Mouse (Mus musculus): ENCODE measurements around the gene Olfr521. TPM values are rescaled to one million over a fixed set of nuclear protein-coding genes. Genes with fewer than 3 reads are reported as not detected.
"Not testable (repeated sequence)": the region's sequence is repeated elsewhere in the genome, so short reads cannot be mapped to it uniquely, and the experiment has no call there.

Gene Olfr521
- total and polyA plus RNA-seq, 2 experiments from 2014 or later: not detected

- Histone ChIP-seq H3K9me3 (ENCODE audit: low read length) (no peaks in the 10 kb centered on the region), H3K36me3 (ENCODE audit: insufficient read depth, low read length) (no peaks in the 10 kb centered on the region), H3K27ac (no peak overlapping the region), H3K27me3 (ENCODE audit: insufficient read depth, low read length) (no peaks in the 10 kb centered on the region), H3K9ac (replicated peaks; ENCODE audit: low read length) (no peak overlapping the region), H3K4me3 (ENCODE audit: low read length) (no peak overlapping the region), H3K4me2 (ENCODE audit: low read depth, low read length) (no peak overlapping the region), H3K4me1 (ENCODE audit: insufficient read depth, low read length) (no peaks in the 10 kb centered on the region)
- TF ChIP-seq CTCF (IDR thresholded peaks at IDR 0.05; ENCODE audit: low read depth): no peak
- DNase-seq (ENCODE audit: low spot score): no peak
- no peak for ATAC-seq
- WGBS: 77% methylated on average over 1 of the region's 1 CpGs
Measured at GRCm38 (mm10) chr7:99805340-99805739, 42.0 kb downstream of the Olfr521 start.

GRCm38 (mm10) chr7:99807043-99807442 is 43.7 kb downstream of the Olfr521 start:
- not testable (repeated sequence) for H3K27me3 ChIP-seq (ENCODE audit: insufficient read depth, low read length); H3K4me2 ChIP-seq (ENCODE audit: low read depth, low read length); DNase-seq (ENCODE audit: low spot score); ATAC-seq; H3K36me3 ChIP-seq (ENCODE audit: insufficient read depth, low read length); H3K4me1 ChIP-seq (ENCODE audit: insufficient read depth, low read length); H3K9me3 ChIP-seq (ENCODE audit: low read length); H3K9ac ChIP-seq (replicated peaks; ENCODE audit: low read length); H3K27ac ChIP-seq; H3K4me3 ChIP-seq (ENCODE audit: low read length)
- 88% methylated on average over 7 of the region's 7 CpGs for WGBS

GRCm38 (mm10) chr7:99810814-99811213 is 47.5 kb downstream of the Olfr521 start:
- H3K9ac ChIP-seq (replicated peaks; ENCODE audit: low read length): no peak overlapping the region
- no peak for TF ChIP-seq CTCF (IDR thresholded peaks at IDR 0.05; ENCODE audit: low read depth)

GRCm38 (mm10) chr7:99811661-99812060 is 48.4 kb downstream of the Olfr521 start:
- no peak for TF ChIP-seq CTCF (IDR thresholded peaks at IDR 0.05; ENCODE audit: low read depth)
- no peaks in the 10 kb centered on the region for H3K27me3 ChIP-seq (ENCODE audit: insufficient read depth, low read length)
- H3K4me1 ChIP-seq (ENCODE audit: insufficient read depth, low read length): no peaks in the 10 kb centered on the region
- ATAC-seq (no peak), DNase-seq (ENCODE audit: low spot score) (no peak)
- H3K4me2 ChIP-seq (ENCODE audit: low read depth, low read length): no peak overlapping the region
- H3K9me3 ChIP-seq (ENCODE audit: low read length): no peaks in the 10 kb centered on the region
- H3K9ac ChIP-seq (replicated peaks; ENCODE audit: low read length): no peak overlapping the region
- H3K27ac ChIP-seq: no peak overlapping the region
- H3K36me3 ChIP-seq (ENCODE audit: insufficient read depth, low read length): no peaks in the 10 kb centered on the region
- WGBS: 93% methylated on average over 4 of the region's 4 CpGs
- no peak overlapping the region for H3K4me3 ChIP-seq (ENCODE audit: low read length)

More at GRCm38 (mm10) chr7:99810814-99811213, 47.5 kb downstream of the Olfr521 start:
- 91% methylated on average over 2 of the region's 2 CpGs for WGBS
- no peaks in the 10 kb centered on the region for H3K27me3 ChIP-seq (ENCODE audit: insufficient read depth, low read length)
- no peak overlapping the region for H3K27ac ChIP-seq
- ATAC-seq: no peak
- no peaks in the 10 kb centered on the region for H3K4me1 ChIP-seq (ENCODE audit: insufficient read depth, low read length)
- no peaks in the 10 kb centered on the region for H3K9me3 ChIP-seq (ENCODE audit: low read length)
- DNase-seq (ENCODE audit: low spot score): no peak
- H3K4me3 ChIP-seq (ENCODE audit: low read length): no peak overlapping the region
- no peak overlapping the region for H3K4me2 ChIP-seq (ENCODE audit: low read depth, low read length)
- no peaks in the 10 kb centered on the region for H3K36me3 ChIP-seq (ENCODE audit: insufficient read depth, low read length)

- Histone ChIP-seq H3K27me3 (ENCODE audit: insufficient read depth, low read length) (no peaks in the 10 kb centered on the region), H3K4me2 (ENCODE audit: low read depth, low read length) (no peak overlapping the region), H3K4me3 (ENCODE audit: low read length) (no peak overlapping the region), H3K9ac (replicated peaks; ENCODE audit: low read length) (no peak overlapping the region), H3K9me3 (ENCODE audit: low read length) (no peaks in the 10 kb centered on the region), H3K36me3 (ENCODE audit: insufficient read depth, low read length) (no peaks in the 10 kb centered on the region), H3K27ac (no peak overlapping the region), H3K4me1 (ENCODE audit: insufficient read depth, low read length) (no peaks in the 10 kb centered on the region)
- DNase-seq (ENCODE audit: low spot score) (no peak), ATAC-seq (no peak)
- 94% methylated on average over 11 of the region's 11 CpGs for WGBS
- peak; percentile 43 for TF ChIP-seq CTCF (IDR thresholded peaks at IDR 0.05; ENCODE audit: low read depth)
Measured at GRCm38 (mm10) chr7:99813394-99813793, 50.1 kb downstream of the Olfr521 start.

- H3K4me3 ChIP-seq (ENCODE audit: low read length); ATAC-seq; H3K9ac ChIP-seq (replicated peaks; ENCODE audit: low read length); H3K4me2 ChIP-seq (ENCODE audit: low read depth, low read length); H3K36me3 ChIP-seq (ENCODE audit: insufficient read depth, low read length); H3K27ac ChIP-seq; H3K9me3 ChIP-seq (ENCODE audit: low read length); H3K4me1 ChIP-seq (ENCODE audit: insufficient read depth, low read length); DNase-seq (ENCODE audit: low spot score); H3K27me3 ChIP-seq (ENCODE audit: insufficient read depth, low read length): not testable (repeated sequence)
- WGBS: 40% methylated on average over 9 of the region's 9 CpGs
Measured at GRCm38 (mm10) chr7:99818181-99818725, 54.9 kb downstream of the Olfr521 start.

Other genes starting within 250 kb of the Olfr521 start
- 106 and 113 TPM in 2 replicates for gene Arrb1, start 228.0 kb upstream of the Olfr521 start, total RNA-seq (2014; rRNA removed)
- gene Arrb1, start 228.0 kb upstream of the Olfr521 start, polyA plus RNA-seq (2015; fragmentation: Nextera tagmentation; extraction: Ambion mirVana): 13.5 and 13.7 TPM in 2 replicates
- gene Tpbgl, start 136.4 kb upstream of the Olfr521 start, total RNA-seq (2014; rRNA removed): 6.4 and 7.9 TPM in 2 replicates
- 2.3 and 2.9 TPM in 2 replicates for gene Tpbgl, start 136.4 kb upstream of the Olfr521 start, polyA plus RNA-seq (2015; fragmentation: Nextera tagmentation; extraction: Ambion mirVana)
- gene Slco2b1, start 52.2 kb upstream of the Olfr521 start, total RNA-seq (2014; rRNA removed): 14.3 and 16.5 TPM in 2 replicates
- 6.8 and 7.0 TPM in 2 replicates for gene Slco2b1, start 52.2 kb upstream of the Olfr521 start, polyA plus RNA-seq (2015; fragmentation: Nextera tagmentation; extraction: Ambion mirVana)
- gene Olfr520, start 33.2 kb upstream of the Olfr521 start, total RNA-seq (2014; rRNA removed): not detected in 2 replicates
- gene Olfr520, start 33.2 kb upstream of the Olfr521 start, polyA plus RNA-seq (2015; fragmentation: Nextera tagmentation; extraction: Ambion mirVana): not detected in 2 replicates
- 1.3 and 2.1 TPM in 2 replicates for gene Neu3, start 64.9 kb downstream of the Olfr521 start, total RNA-seq (2014; rRNA removed)
- gene Neu3, start 64.9 kb downstream of the Olfr521 start, polyA plus RNA-seq (2015; fragmentation: Nextera tagmentation; extraction: Ambion mirVana): 1.6 and 2.1 TPM in 2 replicates
- 1.7 and 2.6 TPM in 2 replicates for gene Xrra1, start 95.6 kb downstream of the Olfr521 start, total RNA-seq (2014; rRNA removed)
- gene Xrra1, start 95.6 kb downstream of the Olfr521 start, polyA plus RNA-seq (2015; fragmentation: Nextera tagmentation; extraction: Ambion mirVana): 1.0 and 1.3 TPM in 2 replicates
- gene Spcs2, start 100.0 kb downstream of the Olfr521 start, total RNA-seq (2014; rRNA removed): 94.2 and 111 TPM in 2 replicates
- 258 and 293 TPM in 2 replicates for gene Spcs2, start 100.0 kb downstream of the Olfr521 start, polyA plus RNA-seq (2015; fragmentation: Nextera tagmentation; extraction: Ambion mirVana)
- gene Rnf169, start 216.9 kb downstream of the Olfr521 start, total RNA-seq (2014; rRNA removed): 13.9 and 14.2 TPM in 2 replicates
- 2.6 and 2.7 TPM in 2 replicates for gene Rnf169, start 216.9 kb downstream of the Olfr521 start, polyA plus RNA-seq (2015; fragmentation: Nextera tagmentation; extraction: Ambion mirVana)
- gene Chrdl2, start 242.7 kb downstream of the Olfr521 start, total RNA-seq (2014; rRNA removed): 0.43 and 1.8 TPM in 2 replicates
- 1.8 and 2.2 TPM in 2 replicates for gene Chrdl2, start 242.7 kb downstream of the Olfr521 start, polyA plus RNA-seq (2015; fragmentation: Nextera tagmentation; extraction: Ambion mirVana)